Mouse (Mus musculus) heart, embryonic 13.5 days (tissue): Measurements from ENCODE around the gene Zbtb9. TPM values are rescaled to one million over a fixed set of nuclear protein-coding genes. Genes with fewer than 3 reads are reported as not detected.

Source experiments
- ATAC-seq: fragments of 200-750 bp; cut with Nextera tagmentation; 2 replicates; pipeline ENCODE4 v1.8.0; 2017; ENCODE audit warnings: moderate TSS enrichment; ENCODE audit not compliant: insufficient number of reproducible peaks, low FRiP score, low TSS enrichment; ENCODE audit errors: extremely low read depth
- H3K27ac ChIP-seq: fragments of 300-500 bp; sonication (generic); replicated peaks from 2 replicates; pipeline ENCODE4 v1.5.1; 2015; ENCODE audit warnings: moderate library complexity, mild to moderate bottlenecking, inconsistent platforms
- H3K27me3 ChIP-seq: fragments of 300-500 bp; sonication (generic); replicated peaks from 2 replicates; pipeline ENCODE4 v1.6.1; 2015; ENCODE audit warnings: mild to moderate bottlenecking, inconsistent platforms
- H3K36me3 ChIP-seq: fragments of 300-500 bp; sonication (generic); 2 replicates; pipeline ENCODE4 v1.6.1; 2015; ENCODE audit warnings: mild to moderate bottlenecking, inconsistent platforms
- H3K4me1 ChIP-seq: fragments of 300-500 bp; sonication (generic); 2 replicates; pipeline ENCODE4 v1.6.1; 2015; ENCODE audit warnings: inconsistent platforms
- H3K4me2 ChIP-seq: fragments of 300-500 bp; sonication (generic); 2 replicates; pipeline ENCODE4 v1.6.1; 2015; ENCODE audit warnings: inconsistent platforms, mild to moderate bottlenecking, moderate library complexity
- H3K4me3 ChIP-seq: fragments of 300-500 bp; sonication (generic); 2 replicates; pipeline ENCODE4 v1.5.1; 2015; ENCODE audit warnings: moderate library complexity, mild to moderate bottlenecking, inconsistent platforms
- H3K9ac ChIP-seq: fragments of 300-500 bp; sonication (generic); 2 replicates; pipeline ENCODE4 v1.6.1; 2015; ENCODE audit warnings: inconsistent platforms, mild to moderate bottlenecking, moderate library complexity
- H3K9me3 ChIP-seq: fragments of 300-500 bp; sonication (generic); 2 replicates; pipeline ENCODE4 v1.6.1; 2016; ENCODE audit warnings: inconsistent platforms
- WGBS: fragments of 180-500 bp; shearing (Covaris S2); methylation state at CpG from one replicate; pipeline ENCODE4 v1.1.7; 2015; ENCODE audit warnings: mixed read lengths; 5-methylcytosine and 5-hydroxymethylcytosine counted together
- polyA plus RNA-seq: library from polyadenylated mRNA; unstranded; fragments of >200 nt; fragmentation: Nextera tagmentation; extraction: Ambion mirVana; gene quantifications from 2 replicates; pipeline ENCODE4 v1.2.1, GENCODE M21; 2015

Gene Zbtb9
- polyA plus RNA-seq, 1 experiment from 2014 or later, result 9.1 TPM

GRCm38 (mm10) chr17:27032328-27032727 lies 59.4 kb downstream of the Zbtb9 start:
- Histone ChIP-seq H3K9me3 (no peaks in the 10 kb centered on the region), H3K27me3 (no peaks in the 10 kb centered on the region; the same call in 1 of the 2 replicates), H3K4me1 (peaks cover 20% of the 10 kb centered on the region), H3K27ac (no peak overlapping the region), H3K36me3 (no peaks in the 10 kb centered on the region), H3K4me3 (peak overlapping the region; percentile 32; the same call in 1 of the 2 replicates), H3K4me2 (peak overlapping the region; percentile 66), H3K9ac (peak overlapping the region; percentile 59; the same call in 1 of the 2 replicates)
- no peak for ATAC-seq
- 46% methylated on average over 7 of the region's 7 CpGs for WGBS

DNA sequence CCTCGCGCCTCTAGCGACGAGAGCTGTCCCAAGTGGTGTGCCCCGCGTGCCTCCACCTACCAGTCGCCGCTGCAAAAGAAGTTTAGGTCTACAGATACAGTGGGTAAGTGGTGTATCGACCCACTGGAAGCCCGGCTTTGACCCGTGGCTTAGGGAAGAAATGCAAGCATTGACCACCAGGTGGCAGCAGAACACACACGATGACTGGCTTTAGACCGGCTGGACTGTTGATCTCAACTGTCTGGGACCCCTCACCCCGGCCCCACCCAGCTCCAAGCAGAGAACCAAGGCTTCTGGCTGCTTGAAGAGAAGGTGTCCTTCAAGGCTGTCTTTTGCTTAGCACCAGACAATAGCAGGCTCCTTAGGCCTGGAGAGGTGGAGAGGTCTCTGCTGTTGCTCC lies 59.9 kb downstream of the Zbtb9 start:
- WGBS, result 1% methylated on average over 14 of the region's 14 CpGs
- peak overlapping the region; percentile 32 for H3K4me3 ChIP-seq
- H3K4me1 ChIP-seq, result peaks cover 17% of the 10 kb centered on the region
- ATAC-seq, result no peak
- H3K9ac ChIP-seq, result peak overlapping the region; percentile 59; the same call in 1 of the 2 replicates
- H3K27me3 ChIP-seq, result no peaks in the 10 kb centered on the region; the same call in 1 of the 2 replicates
- H3K4me2 ChIP-seq, result peak overlapping the region; percentile 66
- no peaks in the 10 kb centered on the region for H3K9me3 ChIP-seq
- H3K27ac ChIP-seq, result no peak overlapping the region
- H3K36me3 ChIP-seq, result no peaks in the 10 kb centered on the region

DNA sequence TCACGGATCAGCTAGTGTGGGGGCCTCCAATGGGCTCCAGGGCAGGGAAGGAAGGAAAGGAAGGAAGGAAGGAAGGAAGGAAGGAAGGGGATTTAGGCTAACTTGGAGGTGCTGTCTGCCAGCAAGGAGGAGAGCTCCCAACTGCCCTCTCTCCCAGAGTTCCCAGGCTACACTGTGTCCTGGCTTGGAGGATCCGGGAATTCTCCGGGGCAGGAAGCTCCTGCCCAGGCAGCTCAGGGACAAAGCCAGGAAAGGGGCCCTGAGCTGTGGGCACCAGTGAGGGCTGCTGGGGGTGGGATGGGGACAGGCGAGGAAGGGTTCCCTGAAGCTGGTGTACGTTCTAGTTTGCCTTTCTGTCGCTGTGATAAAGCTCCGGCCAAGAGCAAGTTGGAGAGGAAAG lies 63.5 kb downstream of the Zbtb9 start:
- H3K4me1 ChIP-seq, result peaks cover 45% of the 10 kb centered on the region
- H3K9ac ChIP-seq, result no peak overlapping the region
- H3K36me3 ChIP-seq, result no peaks in the 10 kb centered on the region
- H3K4me3 ChIP-seq, result no peak overlapping the region
- H3K4me2 ChIP-seq, result no peak overlapping the region
- no peaks in the 10 kb centered on the region; the same call in 1 of the 2 replicates for H3K27me3 ChIP-seq
- ATAC-seq, result no peak
- H3K9me3 ChIP-seq, result no peaks in the 10 kb centered on the region
- H3K27ac ChIP-seq, result peak overlapping the region; percentile 59
- 59% methylated on average over 7 of the region's 7 CpGs for WGBS

DNA sequence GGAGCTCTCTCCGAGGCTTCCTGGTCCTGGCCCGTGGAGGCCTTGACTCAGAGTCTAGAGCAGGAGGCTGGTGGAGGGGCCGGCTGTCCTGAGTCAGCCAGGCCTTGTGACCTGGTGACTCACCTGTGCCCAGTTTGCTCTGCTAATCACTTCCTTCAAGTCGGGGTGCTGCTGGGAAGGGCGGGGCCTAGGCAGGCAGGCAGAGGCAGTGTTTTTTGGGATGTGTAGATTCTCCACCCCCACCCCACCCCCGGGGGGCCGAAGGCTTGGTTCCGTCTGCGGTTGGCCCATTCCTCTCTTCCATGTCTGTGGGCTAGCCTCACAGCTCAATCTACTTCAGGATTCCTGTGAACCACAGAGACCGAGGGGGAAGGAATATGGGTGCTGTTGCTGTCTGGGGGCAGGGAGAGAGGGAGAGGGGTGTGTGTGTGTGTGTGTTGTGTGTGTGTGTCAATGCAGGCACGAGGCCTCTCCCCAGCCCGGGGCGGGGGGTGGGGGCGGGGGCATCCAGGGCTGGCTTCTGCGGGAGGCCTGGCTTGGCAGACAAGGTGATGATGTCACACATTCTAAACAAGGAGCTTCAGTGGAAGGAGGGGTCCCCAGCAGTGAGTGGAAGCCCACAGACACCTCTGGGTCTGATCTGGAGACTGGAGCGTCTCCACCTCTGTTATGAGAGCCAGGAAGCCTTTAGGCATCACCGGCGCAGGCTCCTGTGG lies 65.5 kb downstream of the Zbtb9 start:
- Histone ChIP-seq H3K27ac (no peak overlapping the region), H3K36me3 (no peaks in the 10 kb centered on the region), H3K9ac (peak overlapping the region; percentile 66), H3K4me1 (peaks cover 43% of the 10 kb centered on the region), H3K9me3 (no peaks in the 10 kb centered on the region), H3K27me3 (no peaks in the 10 kb centered on the region; the same call in 1 of the 2 replicates), H3K4me3 (no peak overlapping the region), H3K4me2 (peak overlapping the region; percentile 12)
- no peak for ATAC-seq
- WGBS, result 27% methylated on average over 17 of the region's 18 CpGs

DNA sequence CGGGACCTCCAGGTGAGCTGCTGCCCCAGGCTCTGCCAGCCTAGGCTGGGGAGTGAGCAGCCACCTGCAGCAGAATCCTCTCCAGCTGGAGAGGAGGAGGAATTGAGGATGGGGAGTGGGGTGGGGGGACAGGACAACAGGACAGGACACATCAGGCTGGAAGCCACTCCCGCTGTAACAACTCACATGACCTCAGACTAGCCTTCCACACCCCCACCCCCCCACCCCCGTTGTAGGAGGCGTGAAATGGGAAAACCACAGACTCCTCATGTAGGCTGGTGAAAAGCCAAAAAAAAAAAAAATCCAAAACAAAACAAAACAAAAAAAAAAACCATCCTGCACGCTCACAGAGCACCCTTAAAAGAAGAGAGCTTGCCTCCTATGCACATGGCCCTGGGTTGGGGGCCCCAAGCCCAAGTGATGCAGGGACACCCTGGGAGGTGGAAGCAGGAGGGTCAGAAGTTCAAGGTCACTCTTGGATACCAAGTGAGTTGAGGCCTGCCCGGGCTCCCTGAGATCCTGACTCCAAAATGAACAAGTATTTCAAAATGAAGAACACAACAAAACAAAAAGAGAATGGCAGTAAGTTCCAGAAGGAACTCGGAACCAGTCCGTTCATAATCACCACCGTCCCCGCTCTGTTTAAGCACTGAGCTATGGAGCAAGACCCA lies 66.6 kb downstream of the Zbtb9 start:
- no peak overlapping the region for H3K4me2 ChIP-seq
- H3K9me3 ChIP-seq, result no peaks in the 10 kb centered on the region
- no peak overlapping the region for H3K27ac ChIP-seq
- no peaks in the 10 kb centered on the region; the same call in 1 of the 2 replicates for H3K27me3 ChIP-seq
- H3K4me1 ChIP-seq, result peaks cover 43% of the 10 kb centered on the region
- no peak overlapping the region for H3K4me3 ChIP-seq
- 66% methylated on average over 10 of the region's 10 CpGs for WGBS
- no peak overlapping the region for H3K9ac ChIP-seq
- ATAC-seq, result no peak
- no peaks in the 10 kb centered on the region for H3K36me3 ChIP-seq

- Histone ChIP-seq H3K9me3 (no peaks in the 10 kb centered on the region), H3K27me3 (no peaks in the 10 kb centered on the region; the same call in 1 of the 2 replicates), H3K36me3 (no peaks in the 10 kb centered on the region), H3K4me2 (peak overlapping the region; percentile 55), H3K4me1 (peaks cover 43% of the 10 kb centered on the region), H3K9ac (peak overlapping the region; percentile 69), H3K4me3 (no peak overlapping the region), H3K27ac (no peak overlapping the region)
- ATAC-seq, result no peak
- WGBS, result 22% methylated on average over 20 of the region's 20 CpGs
Observed at GRCm38 (mm10) chr17:27040304-27041045, 67.5 kb downstream of the Zbtb9 start.

- Histone ChIP-seq H3K27ac (no peak overlapping the region), H3K4me3 (no peak overlapping the region), H3K4me1 (peaks cover 43% of the 10 kb centered on the region), H3K4me2 (no peak overlapping the region), H3K9me3 (no peaks in the 10 kb centered on the region), H3K36me3 (no peaks in the 10 kb centered on the region), H3K27me3 (no peaks in the 10 kb centered on the region; the same call in 1 of the 2 replicates), H3K9ac (0 out of 2 replicates have a peak overlapping the region, but pooled peaks have one; percentile 69)
- WGBS, result 53% methylated on average over 13 of the region's 13 CpGs
- ATAC-seq, result no peak
Observed at GRCm38 (mm10) chr17:27041046-27041786, 68.2 kb downstream of the Zbtb9 start.

- H3K9ac ChIP-seq, result no peak overlapping the region
- H3K4me1 ChIP-seq, result peaks cover 43% of the 10 kb centered on the region
- WGBS, result 70% methylated on average over 2 of the region's 2 CpGs
- H3K27ac ChIP-seq, result no peak overlapping the region
- H3K4me3 ChIP-seq, result no peak overlapping the region
- H3K36me3 ChIP-seq, result no peaks in the 10 kb centered on the region
- no peak for ATAC-seq
- H3K27me3 ChIP-seq, result no peaks in the 10 kb centered on the region
- no peaks in the 10 kb centered on the region for H3K9me3 ChIP-seq
- no peak overlapping the region for H3K4me2 ChIP-seq
Observed at GRCm38 (mm10) chr17:27041787-27042055, 68.8 kb downstream of the Zbtb9 start.

GRCm38 (mm10) chr17:27042840-27043239 lies 69.9 kb downstream of the Zbtb9 start:
- peaks cover 41% of the 10 kb centered on the region for H3K4me1 ChIP-seq
- H3K27ac ChIP-seq, result no peak overlapping the region
- WGBS, result 58% methylated on average over 6 of the region's 6 CpGs
- no peaks in the 10 kb centered on the region for H3K36me3 ChIP-seq
- no peak overlapping the region for H3K4me2 ChIP-seq
- H3K4me3 ChIP-seq, result no peak overlapping the region
- H3K27me3 ChIP-seq, result no peaks in the 10 kb centered on the region
- no peaks in the 10 kb centered on the region; the same call in 1 of the 2 replicates for H3K9me3 ChIP-seq
- H3K9ac ChIP-seq, result 0 out of 2 replicates have a peak overlapping the region, but pooled peaks have one; percentile 12
- ATAC-seq, result no peak

- no peaks in the 10 kb centered on the region for H3K36me3 ChIP-seq
- peaks cover 29% of the 10 kb centered on the region for H3K4me1 ChIP-seq
- H3K27me3 ChIP-seq, result no peaks in the 10 kb centered on the region
- H3K9me3 ChIP-seq, result no peaks in the 10 kb centered on the region; the same call in 1 of the 2 replicates
- no peak overlapping the region for H3K4me2 ChIP-seq
- no peak for ATAC-seq
- H3K9ac ChIP-seq, result no peak overlapping the region
- H3K27ac ChIP-seq, result no peak overlapping the region
- H3K4me3 ChIP-seq, result no peak overlapping the region
- 77% methylated on average over 6 of the region's 6 CpGs for WGBS
Observed at GRCm38 (mm10) chr17:27045164-27045563, 72.2 kb downstream of the Zbtb9 start.
